Mouse (Mus musculus): ENCODE measurements around the gene Igf1. TPM values are rescaled to one million over a fixed set of nuclear protein-coding genes. Genes with fewer than 3 reads are reported as not detected.

Gene Igf1
- polyA plus RNA-seq, 1 experiment, result 13.5 TPM

DNA sequence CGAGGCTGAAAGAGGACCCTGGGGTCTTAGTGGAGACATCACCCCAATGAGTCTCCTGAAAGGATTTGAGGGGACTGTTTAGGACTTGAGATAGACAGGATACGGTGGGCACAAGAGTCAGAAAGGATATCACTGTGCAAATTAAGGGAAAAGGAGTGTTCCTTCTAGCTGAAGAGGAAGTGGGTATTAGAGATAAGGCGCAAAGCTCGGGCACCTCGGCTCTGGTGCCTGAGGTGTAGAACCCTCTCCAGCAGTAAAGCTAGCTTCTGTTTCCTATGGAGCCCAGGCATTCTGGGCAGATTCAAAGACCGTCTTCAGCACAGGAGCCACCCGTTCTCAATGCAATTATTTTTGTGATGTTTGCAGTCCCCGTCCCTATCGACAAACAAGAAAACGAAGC, 56.9 kb downstream of the Igf1 start:
- Histone ChIP-seq H3K4me3 (replicated peaks) (no peak overlapping the region), H3K27me3 (replicated peaks) (no peaks in the 10 kb centered on the region), H3K36me3 (replicated peaks; ENCODE audit: low read length) (no peaks in the 10 kb centered on the region), H3K4me1 (peaks cover 4% of the 10 kb centered on the region; the same call in 1 of the 2 replicates), H3K9me3 (no peaks in the 10 kb centered on the region)
- TF ChIP-seq FLI1 (IDR thresholded peaks at IDR 0.05; ENCODE audit: low read length), result no peak
- no peak for TF ChIP-seq GATA1 (IDR thresholded peaks at IDR 0.05; ENCODE audit: borderline replicate concordance, low read length)

DNA sequence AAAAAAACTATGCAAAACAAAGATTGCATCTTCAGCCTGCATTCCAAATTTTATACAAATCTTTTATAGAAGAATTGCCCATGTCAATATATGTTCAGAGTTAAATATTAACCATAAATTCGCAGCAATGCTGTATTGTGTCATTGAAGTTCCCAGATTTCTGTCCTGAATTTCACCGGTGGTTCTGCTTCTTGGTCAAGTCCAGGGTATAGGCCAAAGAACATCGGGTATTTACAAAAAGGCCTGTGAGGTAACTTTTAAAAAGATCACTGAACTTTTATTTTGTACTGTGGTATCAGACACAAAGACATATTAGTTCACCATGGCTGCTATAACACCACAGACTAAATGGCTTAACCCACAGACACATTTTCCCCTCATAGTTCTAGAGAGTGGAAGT, 57.7 kb downstream of the Igf1 start:
- Histone ChIP-seq H3K9me3 (no peaks in the 10 kb centered on the region), H3K36me3 (replicated peaks; ENCODE audit: low read length) (no peaks in the 10 kb centered on the region), H3K27me3 (replicated peaks) (no peaks in the 10 kb centered on the region), H3K4me3 (replicated peaks) (no peak overlapping the region), H3K4me1 (peaks cover 4% of the 10 kb centered on the region; the same call in 1 of the 2 replicates)
- TF ChIP-seq FLI1 (IDR thresholded peaks at IDR 0.05; ENCODE audit: low read length), result no peak

DNA sequence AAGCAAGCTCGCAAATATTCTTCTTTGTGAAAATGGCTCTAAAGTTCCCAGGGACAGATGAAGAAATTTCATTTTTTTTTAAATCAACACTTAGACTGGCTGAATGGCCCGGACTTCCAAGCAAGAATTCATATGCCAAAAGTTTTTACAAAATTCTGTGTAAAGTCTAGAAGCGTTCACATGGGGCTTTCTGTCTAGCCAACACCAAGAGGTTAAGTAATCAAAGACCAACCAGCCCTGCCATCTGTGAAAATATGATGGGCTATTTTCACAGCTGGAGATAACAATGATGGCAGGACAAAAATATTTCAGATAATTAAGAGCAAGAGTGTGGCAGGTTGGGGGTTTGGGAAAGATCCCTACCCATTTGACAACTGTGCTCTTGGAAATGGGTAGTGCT, 64.2 kb downstream of the Igf1 start:
- Histone ChIP-seq H3K4me1 (no peaks in the 10 kb centered on the region), H3K36me3 (replicated peaks; ENCODE audit: low read length) (no peaks in the 10 kb centered on the region), H3K4me3 (replicated peaks) (no peak overlapping the region), H3K9me3 (no peaks in the 10 kb centered on the region), H3K27me3 (replicated peaks) (no peaks in the 10 kb centered on the region)
- TF ChIP-seq GATA1 (IDR thresholded peaks at IDR 0.05; ENCODE audit: borderline replicate concordance, low read length), result no peak
- no peak for TF ChIP-seq FLI1 (IDR thresholded peaks at IDR 0.05; ENCODE audit: low read length)

DNA sequence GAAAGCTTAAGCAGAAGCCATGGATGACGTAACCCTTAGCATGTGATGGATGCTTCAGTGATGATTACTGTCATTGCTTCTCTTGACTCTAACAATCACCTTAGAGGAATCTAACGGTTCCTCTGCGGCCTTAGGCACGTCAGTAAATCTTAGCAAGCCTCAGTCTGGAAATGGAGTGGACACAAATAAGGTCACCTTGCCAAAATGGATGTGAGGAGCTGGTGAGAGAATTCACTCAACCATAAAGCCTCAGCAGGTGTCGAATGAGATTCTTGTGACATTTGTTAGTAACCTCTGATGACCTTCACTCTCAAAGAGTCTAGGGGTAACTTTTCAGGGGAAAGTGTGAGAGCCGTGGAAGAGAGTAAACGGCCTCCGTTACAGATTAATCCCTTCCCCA, 68.5 kb downstream of the Igf1 start:
- no peaks in the 10 kb centered on the region; the same call in 1 of the 2 replicates for H3K4me1 ChIP-seq
- no peaks in the 10 kb centered on the region for H3K36me3 ChIP-seq (replicated peaks; ENCODE audit: low read length)
- TF ChIP-seq FLI1 (IDR thresholded peaks at IDR 0.05; ENCODE audit: low read length), result no peak
- H3K9me3 ChIP-seq, result no peaks in the 10 kb centered on the region
- H3K27me3 ChIP-seq (replicated peaks), result no peaks in the 10 kb centered on the region
- no peak overlapping the region for H3K4me3 ChIP-seq (replicated peaks)

DNA sequence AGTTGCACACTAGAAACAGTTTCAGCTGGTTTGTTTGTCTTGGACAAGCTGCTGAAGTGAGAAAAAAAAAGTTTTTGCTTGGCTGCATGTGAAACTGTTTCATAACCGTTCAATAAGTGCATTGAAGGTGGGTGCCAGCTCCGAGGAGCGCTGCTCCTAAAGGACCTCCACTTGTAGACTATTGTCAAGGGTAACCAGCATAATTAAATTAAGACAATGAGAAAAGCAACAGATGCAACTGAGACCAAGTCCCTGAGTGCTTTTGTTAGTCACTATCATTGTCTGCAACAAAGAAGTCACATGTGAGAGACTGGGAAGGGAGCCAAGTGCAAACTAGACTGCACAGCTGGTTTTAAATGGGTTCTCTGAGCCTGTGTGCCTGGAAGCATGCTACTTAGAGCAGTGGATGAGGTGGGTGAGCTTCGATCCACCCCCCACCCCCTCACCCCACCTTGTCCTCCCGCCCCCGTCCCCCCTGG, 69.1 kb downstream of the Igf1 start:
- H3K9me3 ChIP-seq, result no peaks in the 10 kb centered on the region
- no peak for TF ChIP-seq GATA1 (IDR thresholded peaks at IDR 0.05; ENCODE audit: borderline replicate concordance, low read length)
- TF ChIP-seq FLI1 (IDR thresholded peaks at IDR 0.05; ENCODE audit: low read length), result no peak
- no peak overlapping the region for H3K4me3 ChIP-seq (replicated peaks)
- no peaks in the 10 kb centered on the region for H3K36me3 ChIP-seq (replicated peaks; ENCODE audit: low read length)
- no peaks in the 10 kb centered on the region for H3K27me3 ChIP-seq (replicated peaks)
- no peaks in the 10 kb centered on the region; the same call in 1 of the 2 replicates for H3K4me1 ChIP-seq

DNA sequence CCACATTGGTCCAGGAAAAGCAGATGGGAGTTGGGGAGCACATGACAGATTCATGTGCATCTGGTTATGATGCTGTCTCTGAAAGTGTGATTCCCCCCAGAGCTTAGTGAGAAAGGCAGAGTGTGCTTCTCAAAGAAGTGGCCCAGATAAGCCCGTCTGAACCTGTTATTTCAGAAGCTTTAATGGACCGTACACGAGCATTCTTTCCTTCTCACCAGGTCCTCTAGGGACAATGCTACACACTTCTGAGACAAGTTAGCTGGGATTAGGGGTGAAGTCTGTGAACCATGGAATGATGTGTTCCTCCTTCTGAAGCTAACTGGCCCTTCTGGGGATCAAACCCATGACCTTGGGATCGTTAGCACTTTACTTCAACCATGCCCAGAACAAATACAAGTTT, 90.1 kb downstream of the Igf1 start:
- no peak overlapping the region for H3K4me3 ChIP-seq (replicated peaks)
- no peaks in the 10 kb centered on the region for H3K27me3 ChIP-seq (replicated peaks)
- no peaks in the 10 kb centered on the region for H3K36me3 ChIP-seq (replicated peaks; ENCODE audit: low read length)
- no peaks in the 10 kb centered on the region for H3K4me1 ChIP-seq
- no peaks in the 10 kb centered on the region for H3K9me3 ChIP-seq
- no peak for TF ChIP-seq GATA1 (IDR thresholded peaks at IDR 0.05; ENCODE audit: borderline replicate concordance, low read length)
- TF ChIP-seq FLI1 (IDR thresholded peaks at IDR 0.05; ENCODE audit: low read length), result no peak

DNA sequence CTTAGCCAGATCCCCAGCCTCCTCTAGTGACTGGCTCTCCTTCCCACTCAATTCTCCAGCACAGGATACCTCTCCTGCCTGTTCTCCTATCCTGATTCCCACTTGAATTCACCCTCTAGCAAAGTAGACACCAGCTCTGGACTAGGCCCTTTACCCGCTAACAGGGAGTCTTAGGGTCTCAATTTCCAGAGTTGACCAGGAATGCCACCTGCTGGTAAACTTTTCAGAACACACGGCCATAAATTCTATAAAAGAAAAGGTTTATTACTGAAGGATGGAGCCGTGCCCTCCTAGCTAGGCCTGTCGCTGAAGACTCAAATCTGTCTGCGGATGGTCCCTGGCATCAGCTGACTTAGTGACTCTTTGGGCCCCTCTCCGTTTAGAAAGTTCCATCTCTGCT, 113.5 kb downstream of the Igf1 start:
- no peaks in the 10 kb centered on the region for H3K9me3 ChIP-seq
- no peaks in the 10 kb centered on the region for H3K4me1 ChIP-seq
- TF ChIP-seq GATA1 (IDR thresholded peaks at IDR 0.05; ENCODE audit: borderline replicate concordance, low read length) (no peak), FLI1 (IDR thresholded peaks at IDR 0.05; ENCODE audit: low read length) (no peak)
- H3K36me3 ChIP-seq (replicated peaks; ENCODE audit: low read length), result no peaks in the 10 kb centered on the region
- no peaks in the 10 kb centered on the region for H3K27me3 ChIP-seq (replicated peaks)
- no peak overlapping the region for H3K4me3 ChIP-seq (replicated peaks)

DNA sequence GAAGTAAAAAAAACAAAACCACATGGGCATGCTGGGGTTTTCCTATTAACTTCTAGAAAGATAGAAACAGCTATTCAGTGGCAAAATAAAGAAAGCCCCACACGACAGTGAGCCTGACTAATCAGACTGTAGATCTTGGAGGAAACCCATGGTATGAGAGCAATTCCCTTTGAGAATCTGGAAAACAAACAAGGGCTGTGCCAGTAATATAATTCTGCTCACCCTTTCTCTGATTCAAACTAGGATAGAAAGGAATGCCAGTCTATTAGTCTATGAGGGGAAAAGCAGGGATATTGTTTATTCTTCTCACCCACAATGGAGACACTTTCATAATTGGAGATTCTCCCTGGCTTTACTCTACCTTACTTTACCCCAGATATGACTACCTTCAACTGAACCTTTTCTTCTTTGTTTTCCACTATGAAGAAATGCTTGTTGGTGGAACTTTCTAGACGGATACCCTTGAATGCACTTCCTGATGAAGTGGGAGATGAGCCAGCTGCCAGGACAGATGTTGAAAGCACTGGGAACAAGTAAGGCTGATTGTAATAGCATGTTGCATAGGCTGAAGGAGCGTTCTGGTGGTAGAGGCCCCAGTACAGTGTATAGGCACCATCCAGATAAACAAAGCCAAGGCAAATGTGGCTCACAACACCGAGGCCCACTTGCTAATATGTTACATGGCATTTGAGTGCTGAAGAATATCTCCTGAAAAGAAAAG, 116.0 kb downstream of the Igf1 start:
- H3K4me3 ChIP-seq (replicated peaks), result no peak overlapping the region
- no peaks in the 10 kb centered on the region for H3K9me3 ChIP-seq
- no peaks in the 10 kb centered on the region for H3K27me3 ChIP-seq (replicated peaks)
- H3K4me1 ChIP-seq, result no peaks in the 10 kb centered on the region
- no peaks in the 10 kb centered on the region for H3K36me3 ChIP-seq (replicated peaks; ENCODE audit: low read length)
- no peak for TF ChIP-seq FLI1 (IDR thresholded peaks at IDR 0.05; ENCODE audit: low read length)
- no peak for TF ChIP-seq GATA1 (IDR thresholded peaks at IDR 0.05; ENCODE audit: borderline replicate concordance, low read length)

DNA sequence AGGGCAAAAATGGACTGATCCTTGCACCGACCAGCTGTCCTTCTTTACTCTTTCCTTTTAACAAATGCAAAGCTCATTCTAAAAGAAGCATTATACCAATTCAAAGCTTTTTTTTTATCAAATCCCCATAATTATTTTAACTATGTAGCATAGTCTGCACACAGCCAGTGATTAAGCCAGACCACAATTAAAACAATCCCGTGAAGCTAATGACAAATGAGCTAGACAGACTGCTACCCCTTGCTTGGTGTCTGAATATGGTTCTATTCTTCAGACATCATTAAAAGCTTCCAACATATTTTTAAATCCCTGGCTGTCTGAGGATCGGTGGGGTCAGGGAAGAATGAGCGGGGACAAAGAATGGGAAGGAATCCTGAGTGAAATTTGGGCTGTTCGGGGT, 127.3 kb downstream of the Igf1 start:
- no peaks in the 10 kb centered on the region for H3K4me1 ChIP-seq
- H3K27me3 ChIP-seq (replicated peaks), result no peaks in the 10 kb centered on the region
- no peak overlapping the region for H3K4me3 ChIP-seq (replicated peaks)
- TF ChIP-seq GATA1 (IDR thresholded peaks at IDR 0.05; ENCODE audit: borderline replicate concordance, low read length) (no peak), FLI1 (IDR thresholded peaks at IDR 0.05; ENCODE audit: low read length) (no peak)
- H3K9me3 ChIP-seq, result no peaks in the 10 kb centered on the region
- no peaks in the 10 kb centered on the region for H3K36me3 ChIP-seq (replicated peaks; ENCODE audit: low read length)

DNA sequence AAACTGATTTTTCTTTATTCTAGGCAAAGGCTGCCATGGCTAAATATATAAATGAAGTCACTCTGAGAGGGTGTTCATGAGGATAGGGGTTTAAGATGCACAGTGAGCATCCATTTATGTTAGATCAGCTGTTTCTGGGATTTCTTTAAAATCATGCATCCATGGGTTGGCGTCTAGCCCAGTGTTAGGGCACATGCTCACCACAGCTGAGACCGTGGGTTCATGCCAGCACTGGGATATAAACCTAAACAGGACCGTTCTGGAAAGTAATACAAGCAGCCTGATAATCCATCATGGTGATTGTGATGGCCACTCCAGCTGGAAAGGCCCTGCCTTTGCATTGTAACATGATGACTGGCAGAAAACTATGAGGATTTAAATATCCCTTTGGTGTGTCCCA, 128.1 kb downstream of the Igf1 start:
- no peaks in the 10 kb centered on the region for H3K9me3 ChIP-seq
- H3K4me3 ChIP-seq (replicated peaks), result no peak overlapping the region
- no peak for TF ChIP-seq FLI1 (IDR thresholded peaks at IDR 0.05; ENCODE audit: low read length)
- H3K27me3 ChIP-seq (replicated peaks), result no peaks in the 10 kb centered on the region
- no peaks in the 10 kb centered on the region for H3K4me1 ChIP-seq
- H3K36me3 ChIP-seq (replicated peaks; ENCODE audit: low read length), result no peaks in the 10 kb centered on the region

Other genes with a start within 250 kb of the Igf1 start
- gene Pmch, start 232.8 kb downstream of the Igf1 start, polyA plus RNA-seq (2012; ENCODE audit: insufficient read depth, low replicate concordance), result not detected in 2 replicates

Data from megakaryocyte, embryonic 14.5 days (primary cell).